Mouse (Mus musculus): ENCODE measurements around the gene 4921509C19Rik.
A peak's percentile ranks its signal among the peaks of the same experiment; 100 is the strongest.
"Not testable (repeated sequence)": the region's sequence is repeated elsewhere in the genome, so short reads cannot be mapped to it uniquely, and the experiment has no call there.

4921509C19Rik gene

GRCm38 (mm10) chr2:151476053-151476452, at the start of gene 4921509C19Rik:
Gene 4921509C19Rik, minus strand, starts transcription at chr2:151476153.
- DNase-seq: not testable (repeated sequence)

- no peak for DNase-seq
Observed at GRCm38 (mm10) chr2:151525520-151525919, 49.6 kb upstream of the 4921509C19Rik start.

- DNase-seq: no peak
Observed at GRCm38 (mm10) chr2:151524324-151525041, 48.5 kb upstream of the 4921509C19Rik start.

- no peak for DNase-seq
Observed at GRCm38 (mm10) chr2:151519000-151519399, 43.0 kb upstream of the 4921509C19Rik start.

GRCm38 (mm10) chr2:151513525-151514285, 37.8 kb upstream of the 4921509C19Rik start:
- no peak for DNase-seq

- peak; percentile 77 for DNase-seq
Observed at GRCm38 (mm10) chr2:151512199-151512598, 36.2 kb upstream of the 4921509C19Rik start.

GRCm38 (mm10) chr2:151504226-151504625, 28.3 kb upstream of the 4921509C19Rik start:
- no peak for DNase-seq

GRCm38 (mm10) chr2:151500442-151501007, 24.6 kb upstream of the 4921509C19Rik start:
- DNase-seq: no peak

- DNase-seq: no peak
Observed at GRCm38 (mm10) chr2:151498358-151498757, 22.4 kb upstream of the 4921509C19Rik start.

- DNase-seq: peak; percentile 98
Observed at GRCm38 (mm10) chr2:151494035-151494803, 18.3 kb upstream of the 4921509C19Rik start, which contains the start of gene Nsfl1c. Gene Nsfl1c, plus strand, starts transcription at chr2:151494182.

GRCm38 (mm10) chr2:151486496-151486895, 10.5 kb upstream of the 4921509C19Rik start:
- DNase-seq: no peak

GRCm38 (mm10) chr2:151434971-151435370, 41.0 kb downstream of the 4921509C19Rik start:
- DNase-seq: not testable (repeated sequence)

- peak; percentile 9 for DNase-seq
Observed at GRCm38 (mm10) chr2:151434203-151434602, 41.8 kb downstream of the 4921509C19Rik start.

All from right cerebral cortex, postnatal 14 days (tissue).